Mouse (Mus musculus) lung, postnatal 0 days (tissue): ENCODE results near the gene Qprt.

Experiments used
- CTCF ChIP-seq: IDR thresholded peaks from 2 replicates; pipeline ENCODE4 v1.5.1; 2016; ENCODE audit warnings: antibody characterized with exemption, mild to moderate bottlenecking
- EP300 ChIP-seq: IDR thresholded peaks from 2 replicates; pipeline ENCODE4 v1.6.1; 2016; ENCODE audit warnings: antibody characterized with exemption, mild to moderate bottlenecking, control low read depth

DNA sequence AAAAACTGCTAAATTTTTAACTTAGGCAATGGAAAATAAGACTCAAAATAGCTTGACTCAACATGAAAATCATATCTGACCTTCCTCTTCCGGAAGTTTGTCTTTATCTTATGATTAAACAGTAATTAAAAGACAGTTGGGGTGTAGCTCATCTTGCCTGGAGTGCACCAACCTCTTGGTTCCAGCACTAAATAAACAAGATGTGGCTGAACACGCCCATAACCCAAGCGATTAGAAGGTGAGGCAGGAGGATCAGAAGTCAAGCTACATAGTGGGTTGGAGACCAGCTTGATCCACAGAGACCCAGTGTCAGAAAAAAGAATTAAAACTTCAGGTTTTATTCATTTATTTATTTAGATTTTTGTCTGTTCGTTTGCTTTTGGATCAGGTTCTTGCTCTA, 38.3 kb downstream of the Qprt start:
- no peak for TF ChIP-seq CTCF
- TF ChIP-seq EP300: no peak
